Mouse (Mus musculus) lung, postnatal 0 days (tissue): ENCODE measurements around the gene Cyp2c50. TPM values are rescaled to one million over a fixed set of nuclear protein-coding genes. Genes with fewer than 3 reads are reported as not detected.
"Not testable (repeated sequence)": the region's sequence is repeated elsewhere in the genome, so short reads cannot be mapped to it uniquely, and the experiment has no call there.

Experiments used
- ATAC-seq: fragments of 200-750 bp; cut with Nextera tagmentation; 2 replicates; pipeline ENCODE4 v1.8.0; 2017; ENCODE audit warnings: moderate library complexity
- DNase-seq: peaks from one replicate; pipeline ENCODE4 v3.0.0-alpha.2; 2016; ENCODE audit warnings: low spot score
- H3K27ac ChIP-seq: fragments of 300-500 bp; sonication (generic); 2 replicates; pipeline ENCODE4 v1.5.1; 2014; ENCODE audit warnings: antibody characterized with exemption, mild to moderate bottlenecking, low read length, mixed read lengths
- H3K27me3 ChIP-seq: fragments of 300-500 bp; sonication (generic); replicated peaks from 2 replicates; pipeline ENCODE4 v1.6.1; 2014; ENCODE audit warnings: low read length, mixed read lengths; ENCODE audit not compliant: insufficient read depth
- H3K36me3 ChIP-seq: fragments of 300-500 bp; sonication (generic); 2 replicates; pipeline ENCODE4 v1.6.1; 2014; ENCODE audit warnings: low read length, mixed read lengths; ENCODE audit not compliant: insufficient read depth
- H3K4me1 ChIP-seq: fragments of 300-500 bp; sonication (generic); 2 replicates; pipeline ENCODE4 v1.6.1; 2014; ENCODE audit warnings: antibody characterized with exemption, low read depth, low read length, mixed read lengths; ENCODE audit not compliant: insufficient read depth
- H3K4me2 ChIP-seq: fragments of 300-500 bp; sonication (generic); replicated peaks from 2 replicates; pipeline ENCODE4 v1.6.1; 2014; ENCODE audit warnings: low read depth, mild to moderate bottlenecking, low read length, moderate library complexity, mixed read lengths
- H3K4me3 ChIP-seq: fragments of 300-500 bp; sonication (generic); 2 replicates; pipeline ENCODE4 v1.5.1; 2014; ENCODE audit warnings: low read depth, low read length
- H3K9ac ChIP-seq: fragments of 300-500 bp; sonication (generic); replicated peaks from 2 replicates; pipeline ENCODE4 v1.6.1; 2014; ENCODE audit warnings: low read depth, mild to moderate bottlenecking
- H3K9me3 ChIP-seq: fragments of 300-500 bp; sonication (generic); 2 replicates; pipeline ENCODE4 v1.6.1; 2016; ENCODE audit warnings: low read length, mixed read lengths
- CTCF ChIP-seq: IDR thresholded peaks from 2 replicates; pipeline ENCODE4 v1.5.1; 2016; ENCODE audit warnings: antibody characterized with exemption, mild to moderate bottlenecking
- EP300 ChIP-seq: IDR thresholded peaks from 2 replicates; pipeline ENCODE4 v1.6.1; 2016; ENCODE audit warnings: antibody characterized with exemption, mild to moderate bottlenecking, control low read depth
- WGBS: fragments of 180-500 bp; shearing (Covaris S2); extraction: QIAGEN DNeasy Blood & Tissue Kit; methylation state at CpG from one replicate; pipeline ENCODE4 v1.1.7; 2014; 5-methylcytosine and 5-hydroxymethylcytosine counted together
- polyA plus RNA-seq: library from polyadenylated mRNA; unstranded; fragments of >200 nt; fragmentation: Nextera tagmentation; extraction: Ambion mirVana; gene quantifications from 2 replicates; pipeline ENCODE4 v1.2.1, GENCODE M21; 2015

Gene Cyp2c50
- not detected in 2 replicates for polyA plus RNA-seq

DNA sequence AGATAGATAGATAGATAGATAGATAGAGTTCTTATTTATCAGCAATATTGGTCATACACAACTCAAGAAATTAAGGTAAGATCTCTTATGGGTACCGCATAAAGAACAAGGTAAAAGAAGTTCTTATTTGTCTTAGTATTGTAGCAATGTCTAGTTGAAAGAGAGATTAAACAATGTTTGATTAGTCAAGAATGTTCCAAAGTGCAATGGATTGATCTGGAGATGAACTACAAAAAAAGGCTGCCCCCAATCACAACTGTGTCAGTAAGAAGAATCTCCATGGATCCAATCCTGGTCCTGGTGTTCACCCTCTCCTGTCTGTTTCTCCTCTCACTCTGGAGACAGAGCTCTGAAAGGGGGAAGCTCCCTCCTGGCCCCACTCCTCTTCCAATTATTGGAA is at the start of gene Cyp2c50:
TSS of gene Cyp2c50 (plus strand) at position 268 of the 400 bp plus-strand sequence.
- not testable (repeated sequence) for H3K36me3 ChIP-seq, H3K4me2 ChIP-seq, H3K9me3 ChIP-seq, H3K4me1 ChIP-seq, H3K27me3 ChIP-seq, H3K9ac ChIP-seq, ATAC-seq, DNase-seq, H3K27ac ChIP-seq, H3K4me3 ChIP-seq
- WGBS, result 100% methylated on average over 1 of the region's 1 CpGs

DNA sequence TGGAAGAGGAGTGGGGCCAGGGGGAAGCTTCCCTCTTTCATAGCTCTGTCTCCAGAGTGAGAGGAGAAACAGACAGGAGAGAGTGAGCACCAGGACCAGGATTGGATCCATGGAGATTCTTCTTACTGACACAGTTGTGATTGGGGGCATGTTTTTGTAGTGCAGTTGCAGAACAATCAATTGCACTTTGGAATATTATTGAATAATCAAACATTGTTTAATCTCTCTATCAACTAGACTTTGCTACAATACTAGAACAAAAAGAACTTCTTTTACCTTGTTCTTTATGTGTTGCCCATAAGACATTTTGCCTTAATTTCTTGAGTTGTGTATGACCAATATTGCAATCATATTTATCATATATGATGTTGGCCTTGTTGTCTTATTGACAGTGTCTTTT is 15.8 kb upstream of the Cyp2c50 start, which contains the start of gene Cyp2c54:
TSS of gene Cyp2c54 (minus strand) at position 127 of the 400 bp plus-strand sequence.
- no peak within 1 kb of the TSS for H3K4me3 ChIP-seq
- DNase-seq, result no peak
- no peak within 1 kb of the TSS for H3K27ac ChIP-seq
- H3K27me3 ChIP-seq, result no peaks in the 10 kb centered on the region
- no peak within 1 kb of the TSS for H3K4me2 ChIP-seq
- no peaks in the 10 kb centered on the region for H3K4me1 ChIP-seq
- ATAC-seq, result no peak
- no peak within 1 kb of the TSS for H3K9ac ChIP-seq
- TF ChIP-seq CTCF, result no peak
- no peak for TF ChIP-seq EP300
- H3K9me3 ChIP-seq, result no peaks in the 10 kb centered on the region
- no peaks in the 10 kb centered on the region for H3K36me3 ChIP-seq

DNA sequence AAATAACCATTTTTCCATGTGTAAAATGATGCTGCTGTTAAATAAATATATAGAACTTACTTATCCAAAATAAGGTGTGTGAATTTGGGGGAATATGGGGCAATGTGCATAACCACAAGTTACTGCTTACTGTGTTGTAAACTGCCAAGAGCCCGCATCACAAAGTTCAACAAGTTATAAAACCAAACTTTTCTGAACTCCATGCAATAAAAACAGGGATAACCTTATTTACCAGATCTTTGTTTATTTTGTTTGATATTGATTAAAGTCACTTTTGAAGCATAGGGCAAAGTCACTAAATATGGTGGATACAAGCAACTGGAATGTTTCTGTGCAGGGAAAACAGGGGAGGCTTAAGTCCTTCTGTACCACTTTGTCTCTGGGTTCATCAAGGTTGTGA is 1.1 kb upstream of the Cyp2c50 start:
- WGBS, result 77% methylated on average over 1 of the region's 1 CpGs
- H3K9me3 ChIP-seq, result no peaks in the 10 kb centered on the region
- H3K9ac ChIP-seq, result no peak overlapping the region
- no peak overlapping the region for H3K4me3 ChIP-seq
- no peak for TF ChIP-seq EP300
- no peak for TF ChIP-seq CTCF
- no peak for DNase-seq
- ATAC-seq, result no peak
- H3K36me3 ChIP-seq, result no peaks in the 10 kb centered on the region
- H3K27me3 ChIP-seq, result no peaks in the 10 kb centered on the region
- H3K27ac ChIP-seq, result no peak overlapping the region
- H3K4me2 ChIP-seq, result no peak overlapping the region
- H3K4me1 ChIP-seq, result no peaks in the 10 kb centered on the region

GRCm38 (mm10) chr19:40091111-40091510 is 1.6 kb downstream of the Cyp2c50 start:
- Histone ChIP-seq H3K9me3 (no peaks in the 10 kb centered on the region), H3K4me3 (no peak overlapping the region), H3K4me1 (no peaks in the 10 kb centered on the region), H3K4me2 (no peak overlapping the region), H3K27me3 (no peaks in the 10 kb centered on the region), H3K36me3 (no peaks in the 10 kb centered on the region), H3K9ac (no peak overlapping the region), H3K27ac (no peak overlapping the region)
- DNase-seq (no peak), ATAC-seq (no peak)
- no peak for TF ChIP-seq CTCF
- TF ChIP-seq EP300, result no peak
- WGBS, result 73% methylated on average over 3 of the region's 3 CpGs

- not testable (repeated sequence) for H3K9me3 ChIP-seq, H3K4me2 ChIP-seq, H3K27ac ChIP-seq, H3K4me3 ChIP-seq, H3K36me3 ChIP-seq, H3K27me3 ChIP-seq, H3K9ac ChIP-seq, H3K4me1 ChIP-seq, DNase-seq, ATAC-seq
- 79% methylated on average over 13 of the region's 13 CpGs for WGBS
Observed at GRCm38 (mm10) chr19:40119624-40120023, 30.1 kb downstream of the Cyp2c50 start.

DNA sequence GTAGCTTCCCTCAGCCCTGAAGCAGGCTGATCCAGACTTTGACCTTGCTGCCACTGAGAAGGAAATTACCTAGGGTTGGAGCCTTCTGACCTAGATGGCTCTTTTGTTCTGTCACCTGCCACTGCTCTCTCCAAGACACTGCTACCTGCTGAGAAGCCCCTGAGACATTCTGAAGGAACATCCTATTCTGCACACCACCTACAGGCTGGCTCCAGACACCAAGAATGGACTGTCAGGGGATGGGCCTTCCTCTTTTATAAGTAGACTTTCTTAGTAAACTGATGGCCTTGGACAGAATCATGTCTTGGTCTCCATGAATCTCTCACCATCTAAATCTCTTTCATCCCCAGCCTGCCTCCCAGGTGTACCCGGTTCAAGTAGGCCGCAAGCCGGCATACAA is 35.7 kb downstream of the Cyp2c50 start:
- H3K9ac ChIP-seq, H3K9me3 ChIP-seq, H3K27ac ChIP-seq, H3K4me2 ChIP-seq, H3K4me1 ChIP-seq, ATAC-seq, H3K4me3 ChIP-seq, H3K36me3 ChIP-seq, H3K27me3 ChIP-seq, DNase-seq: not testable (repeated sequence)
- 88% methylated on average over 3 of the region's 3 CpGs for WGBS

DNA sequence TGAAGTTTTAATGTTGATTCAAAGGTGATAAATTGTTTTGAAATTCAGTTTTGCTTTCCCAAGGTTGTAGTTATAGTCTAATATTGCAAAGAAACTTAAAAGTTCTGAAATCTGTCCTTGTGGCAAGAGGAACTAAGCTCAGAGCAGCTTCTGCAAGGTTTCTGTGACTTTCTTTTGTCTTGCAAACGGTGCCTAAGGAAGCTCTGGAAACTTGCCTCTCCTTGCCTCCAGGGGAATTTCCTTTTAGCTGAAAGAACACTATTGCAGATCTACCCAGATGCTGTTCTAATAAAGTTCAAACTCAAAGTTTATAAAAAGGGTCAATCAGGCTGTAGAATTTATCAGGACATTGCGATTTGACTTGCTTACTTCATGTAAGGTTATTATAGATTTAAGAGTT is 37.5 kb downstream of the Cyp2c50 start:
- H3K4me1 ChIP-seq, H3K9ac ChIP-seq, H3K4me2 ChIP-seq, H3K36me3 ChIP-seq, H3K9me3 ChIP-seq, DNase-seq, H3K27ac ChIP-seq, H3K4me3 ChIP-seq, ATAC-seq, H3K27me3 ChIP-seq: not testable (repeated sequence)
- 49% methylated on average over 2 of the region's 2 CpGs for WGBS

Other genes with a start within 250 kb of the Cyp2c50 start
- not detected in 2 replicates for gene Cyp2c69, start 202.9 kb upstream of the Cyp2c50 start, polyA plus RNA-seq
- gene Cyp2c37, start 97.3 kb upstream of the Cyp2c50 start, polyA plus RNA-seq, result not detected in 2 replicates
- gene Cyp2c54, start 15.9 kb upstream of the Cyp2c50 start, polyA plus RNA-seq, result not detected in 2 replicates
- not detected in 2 replicates for gene Cyp2c70, start 97.6 kb downstream of the Cyp2c50 start, polyA plus RNA-seq
- 139 and 147 TPM in 2 replicates for gene Pdlim1, start 182.2 kb downstream of the Cyp2c50 start, polyA plus RNA-seq